Mouse (Mus musculus) midbrain, embryonic 16.5 days (tissue): ENCODE results near the gene Bak1. TPM values are rescaled to one million over a fixed set of nuclear protein-coding genes. Genes with fewer than 3 reads are reported as not detected.

Experiments
- ATAC-seq: fragments of 200-750 bp; cut with Nextera tagmentation; 2 replicates; pipeline ENCODE4 v1.8.0; 2017; ENCODE audit warnings: moderate TSS enrichment
- H3K27ac ChIP-seq: fragments of 300-500 bp; sonication (generic); 2 replicates; pipeline ENCODE4 v1.5.1; 2014; ENCODE audit warnings: mild to moderate bottlenecking, low read length, mixed read lengths
- H3K27me3 ChIP-seq: fragments of 300-500 bp; sonication (generic); 2 replicates; pipeline ENCODE4 v1.6.1; 2014; ENCODE audit warnings: low read depth, low read length, mixed read lengths; ENCODE audit not compliant: control insufficient read depth, insufficient read depth
- H3K36me3 ChIP-seq: fragments of 300-500 bp; sonication (generic); 2 replicates; pipeline ENCODE4 v1.6.1; 2014; ENCODE audit warnings: mild to moderate bottlenecking, low read length, moderate library complexity, mixed read lengths; ENCODE audit not compliant: control insufficient read depth, insufficient read depth
- H3K4me1 ChIP-seq: fragments of 300-500 bp; sonication (generic); 2 replicates; pipeline ENCODE4 v1.6.1; 2014; ENCODE audit warnings: mild to moderate bottlenecking, low read length, mixed read lengths; ENCODE audit not compliant: control insufficient read depth, insufficient read depth
- H3K4me2 ChIP-seq: fragments of 300-500 bp; sonication (generic); 2 replicates; pipeline ENCODE4 v1.6.1; 2014; ENCODE audit warnings: mild to moderate bottlenecking, low read length, mixed read lengths
- H3K4me3 ChIP-seq: fragments of 300-500 bp; sonication (generic); 2 replicates; pipeline ENCODE4 v1.5.1; 2014; ENCODE audit warnings: low read depth, mild to moderate bottlenecking, low read length, moderate library complexity, mixed read lengths
- H3K9ac ChIP-seq: fragments of 300-500 bp; sonication (generic); 2 replicates; pipeline ENCODE4 v1.6.1; 2014; ENCODE audit warnings: low read depth, low read length, mixed read lengths
- H3K9me3 ChIP-seq: fragments of 300-500 bp; sonication (generic); replicated peaks from 2 replicates; pipeline ENCODE4 v1.6.1; 2014; ENCODE audit warnings: mild to moderate bottlenecking, low read length, mixed read lengths; ENCODE audit not compliant: control insufficient read depth, poor library complexity, severe bottlenecking
- WGBS: fragments of 180-500 bp; shearing (Covaris S2); extraction: QIAGEN DNeasy Blood & Tissue Kit; methylation state at CpG from one replicate; pipeline ENCODE4 v1.1.7; 2014; 5-methylcytosine and 5-hydroxymethylcytosine counted together
- polyA plus RNA-seq: library from polyadenylated mRNA; unstranded; fragments of >200 nt; fragmentation: Nextera tagmentation; extraction: Ambion mirVana; gene quantifications from 2 replicates; pipeline ENCODE4 v1.2.1, GENCODE M21; 2015

Bak1 gene
- polyA plus RNA-seq, 1 experiment from 2014 or later, result 3.7 TPM

DNA sequence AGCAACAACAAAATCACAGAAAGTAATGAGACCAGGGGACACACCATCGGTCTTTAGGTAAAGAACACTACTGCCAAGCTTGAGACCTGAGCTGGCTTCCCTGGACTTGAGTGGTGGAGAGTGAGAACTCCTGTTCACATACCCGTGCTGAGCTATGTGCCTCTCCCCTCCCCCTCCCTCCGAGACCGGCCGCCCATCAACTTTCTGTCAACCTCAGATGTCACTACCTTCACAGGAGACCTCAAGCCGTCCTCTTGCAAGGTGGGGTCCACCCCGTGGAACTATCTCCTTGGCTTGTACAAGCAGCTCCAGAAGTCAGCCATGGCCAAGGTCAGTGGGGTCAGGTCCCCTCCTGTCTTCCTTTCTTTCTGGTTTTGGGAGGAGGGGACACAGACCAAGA lies 3.5 kb upstream of the Bak1 start:
- Histone ChIP-seq H3K9me3 (no peaks in the 10 kb centered on the region), H3K4me2 (no peak overlapping the region), H3K36me3 (no peaks in the 10 kb centered on the region), H3K27ac (no peak overlapping the region), H3K27me3 (no peaks in the 10 kb centered on the region; the same call in 1 of the 2 replicates), H3K4me3 (no peak overlapping the region), H3K9ac (no peak overlapping the region), H3K4me1 (peaks cover 11% of the 10 kb centered on the region)
- ATAC-seq, result no peak
- 68% methylated on average over 7 of the region's 7 CpGs for WGBS

DNA sequence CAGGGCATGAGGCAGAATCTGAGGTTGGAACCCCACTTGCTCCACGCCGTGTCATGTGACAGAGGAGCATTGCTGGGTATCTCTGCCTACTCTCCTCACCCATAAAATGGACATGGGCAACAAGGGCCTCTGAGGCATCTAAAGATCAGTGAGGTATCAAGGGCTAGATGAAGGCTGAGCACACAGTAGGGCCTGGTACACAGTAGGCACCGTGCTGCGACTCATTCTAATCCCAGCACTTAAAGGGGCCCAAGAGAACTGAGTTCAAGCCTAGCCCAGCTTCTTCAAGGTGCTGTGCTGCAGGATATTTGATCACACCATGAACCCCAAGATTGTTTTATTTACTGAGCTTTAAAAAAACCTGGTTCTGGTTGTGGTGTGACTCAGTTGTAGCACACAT lies 2.1 kb upstream of the Bak1 start:
- Histone ChIP-seq H3K27ac (no peak overlapping the region), H3K27me3 (no peaks in the 10 kb centered on the region; the same call in 1 of the 2 replicates), H3K9me3 (no peaks in the 10 kb centered on the region), H3K4me3 (no peak overlapping the region), H3K9ac (no peak overlapping the region), H3K4me2 (no peak overlapping the region), H3K36me3 (no peaks in the 10 kb centered on the region), H3K4me1 (peaks cover 16% of the 10 kb centered on the region)
- 93% methylated on average over 4 of the region's 4 CpGs for WGBS
- no peak for ATAC-seq

DNA sequence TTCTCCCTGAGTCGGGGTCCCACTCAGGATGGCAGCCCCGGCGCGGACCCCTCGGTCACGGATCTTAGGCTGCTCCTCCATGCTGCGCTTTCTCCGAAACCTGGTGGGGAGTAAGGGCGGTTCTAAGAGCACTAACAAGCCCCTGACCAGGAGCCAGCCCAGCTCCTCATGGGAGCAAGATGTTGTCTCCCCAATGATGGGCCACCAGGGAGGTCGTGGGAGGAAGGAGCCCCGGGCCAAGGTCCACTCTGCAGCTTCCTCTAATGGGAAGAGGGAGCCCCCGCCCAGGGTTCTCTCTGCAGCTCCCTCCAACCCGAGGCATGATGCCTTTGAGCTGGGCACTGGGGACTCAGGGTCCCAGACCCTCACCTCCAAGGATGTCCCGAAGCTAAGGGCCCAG lies 622 bp upstream of the Bak1 start:
- ATAC-seq, result no peak
- Histone ChIP-seq H3K9me3 (no peaks in the 10 kb centered on the region), H3K9ac (no peak overlapping the region), H3K36me3 (peaks cover 9% of the 10 kb centered on the region), H3K27me3 (no peaks in the 10 kb centered on the region), H3K4me3 (no peak overlapping the region), H3K4me1 (peaks cover 16% of the 10 kb centered on the region), H3K27ac (no peak overlapping the region), H3K4me2 (no peak overlapping the region)
- 92% methylated on average over 14 of the region's 14 CpGs for WGBS

DNA sequence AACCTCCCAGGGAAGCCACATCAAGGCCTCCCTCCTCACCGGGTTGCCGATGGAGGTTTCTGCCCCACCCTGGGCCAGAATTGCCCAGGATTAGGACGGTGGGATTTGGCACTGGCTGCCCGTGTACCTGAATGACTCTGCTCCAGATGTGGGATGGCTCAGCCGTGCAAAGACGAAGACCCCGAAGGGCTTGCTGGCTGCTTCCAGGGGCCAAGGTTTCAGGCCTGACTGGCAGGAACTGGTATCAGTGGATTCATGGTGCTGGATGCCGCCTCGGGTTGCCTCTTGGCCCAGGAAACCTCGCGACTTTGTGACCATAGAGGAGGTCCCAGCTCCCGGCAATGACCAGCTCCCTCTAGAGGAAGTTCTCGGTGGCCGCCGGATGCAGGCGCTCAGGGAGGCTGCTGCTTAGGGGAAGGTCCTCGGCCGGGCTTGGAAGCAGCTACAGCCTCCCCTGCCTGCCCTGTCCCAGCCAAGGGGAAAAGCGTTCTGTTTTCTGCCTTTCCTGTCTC lies 469 bp downstream of the Bak1 start:
- WGBS, result under 1% methylated on average over 19 of the region's 19 CpGs
- H3K9ac ChIP-seq, result peak overlapping the region; percentile 90
- H3K27ac ChIP-seq, result peak overlapping the region; percentile 77
- peak; percentile 84 for ATAC-seq
- H3K27me3 ChIP-seq, result no peaks in the 10 kb centered on the region
- H3K36me3 ChIP-seq, result peaks cover 9% of the 10 kb centered on the region
- H3K4me3 ChIP-seq, result peak overlapping the region; percentile 63
- H3K9me3 ChIP-seq, result no peaks in the 10 kb centered on the region
- H3K4me1 ChIP-seq, result peaks cover 16% of the 10 kb centered on the region
- H3K4me2 ChIP-seq, result peak overlapping the region; percentile 56

DNA sequence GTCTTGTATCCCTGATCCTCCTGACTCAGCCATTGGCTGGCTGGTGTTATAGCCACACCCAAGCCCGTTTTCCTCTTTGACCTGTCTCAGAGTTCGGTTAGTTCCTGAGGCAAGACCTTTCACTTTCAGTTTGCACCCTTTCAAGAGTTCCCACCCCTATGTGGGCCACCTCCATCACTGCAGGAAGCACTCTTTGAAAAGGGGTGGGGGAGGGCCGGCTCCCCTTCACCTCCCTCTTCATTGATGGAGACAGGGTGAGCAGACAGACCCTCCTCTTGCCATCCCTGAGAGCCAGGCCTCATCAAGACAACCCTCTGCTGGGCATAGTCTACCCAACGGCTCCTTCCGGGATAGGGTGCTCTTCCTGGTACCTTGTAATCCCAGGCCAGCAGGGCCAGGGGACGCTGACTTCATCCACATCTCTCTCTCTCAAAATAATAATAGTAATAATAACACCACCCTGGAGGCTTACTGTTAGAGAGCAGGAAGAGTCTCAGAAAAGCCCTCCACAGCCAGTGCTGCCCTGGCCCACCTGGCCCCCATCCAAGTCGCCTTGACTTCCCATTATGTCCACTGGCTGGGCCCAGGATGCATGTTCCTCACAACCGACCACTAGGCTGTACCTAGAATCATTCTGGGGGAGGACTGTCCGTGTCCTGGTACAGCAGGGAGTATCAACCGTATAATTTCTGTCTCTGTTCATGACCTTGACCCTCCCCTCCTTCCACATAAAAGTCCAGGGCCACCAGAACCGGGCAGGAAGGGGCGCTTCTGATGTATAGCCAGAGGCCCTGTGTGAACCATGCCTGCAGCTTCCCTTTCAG lies 1.1 kb downstream of the Bak1 start:
- WGBS, result 42% methylated on average over 12 of the region's 12 CpGs
- ATAC-seq, result peak; percentile 26
- peaks cover 9% of the 10 kb centered on the region for H3K36me3 ChIP-seq

DNA sequence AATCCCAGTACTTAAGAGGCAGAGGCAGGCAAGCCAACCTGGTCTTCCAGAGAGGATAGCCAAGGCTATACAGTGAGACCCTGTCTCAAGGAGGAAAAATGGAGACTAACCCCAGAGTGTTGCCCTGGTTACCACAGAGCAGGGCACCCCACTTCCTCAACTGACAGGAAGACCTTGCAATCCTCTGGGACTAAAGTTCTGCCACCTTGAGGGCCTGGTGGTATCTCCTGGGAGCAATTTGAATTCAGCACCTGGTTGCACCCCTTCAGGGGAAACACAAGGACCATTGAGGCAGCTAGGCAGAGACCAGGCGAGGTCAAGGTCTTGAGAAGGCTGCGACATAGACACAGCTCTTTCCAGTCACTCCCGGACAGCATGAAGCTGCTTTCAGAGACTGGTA lies 2.9 kb downstream of the Bak1 start:
- Histone ChIP-seq H3K9me3 (no peaks in the 10 kb centered on the region), H3K36me3 (peaks cover 20% of the 10 kb centered on the region), H3K9ac (no peak overlapping the region), H3K4me2 (no peak overlapping the region), H3K27ac (no peak overlapping the region), H3K4me3 (no peak overlapping the region), H3K4me1 (peaks cover 16% of the 10 kb centered on the region), H3K27me3 (no peaks in the 10 kb centered on the region)
- WGBS, result 88% methylated on average over 3 of the region's 3 CpGs
- ATAC-seq, result no peak

More for the DNA sequence above, 1.1 kb downstream of the Bak1 start:
- no peaks in the 10 kb centered on the region for H3K9me3 ChIP-seq
- peak overlapping the region; percentile 90 for H3K9ac ChIP-seq
- H3K4me2 ChIP-seq, result peak overlapping the region; percentile 56
- peak overlapping the region; percentile 63 for H3K4me3 ChIP-seq
- peaks cover 16% of the 10 kb centered on the region for H3K4me1 ChIP-seq
- H3K27ac ChIP-seq, result peak overlapping the region; percentile 77
- no peaks in the 10 kb centered on the region for H3K27me3 ChIP-seq

DNA sequence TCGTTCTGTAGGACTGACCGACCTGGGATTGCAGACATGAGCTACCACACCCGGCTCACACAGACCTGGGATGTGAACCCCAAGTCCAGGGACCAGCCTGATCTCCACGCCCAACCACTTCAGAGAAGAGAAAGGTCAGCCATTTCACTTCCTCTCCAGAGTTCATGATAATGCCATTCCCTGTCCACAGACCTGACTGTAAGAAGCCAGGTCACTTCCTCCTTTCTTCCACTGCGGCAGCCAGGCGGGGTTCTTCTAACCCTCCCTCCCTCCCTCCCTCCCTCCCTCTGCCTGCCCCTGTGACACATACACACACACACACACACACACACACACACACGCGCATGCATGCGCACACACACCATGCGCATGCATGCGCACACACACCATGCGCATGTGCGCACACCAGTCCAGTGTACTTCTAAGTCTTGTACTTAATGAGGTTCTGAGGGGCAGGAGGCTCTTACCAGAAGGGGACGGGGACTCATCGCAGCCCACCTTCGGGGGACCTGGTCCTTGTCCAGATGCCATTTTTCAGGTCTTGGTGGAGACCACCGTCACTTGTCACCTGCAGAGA lies 3.4 kb downstream of the Bak1 start:
- no peak for ATAC-seq
- Histone ChIP-seq H3K27ac (no peak overlapping the region), H3K4me2 (no peak overlapping the region), H3K9ac (no peak overlapping the region), H3K27me3 (no peaks in the 10 kb centered on the region), H3K36me3 (peaks cover 20% of the 10 kb centered on the region), H3K4me1 (peaks cover 16% of the 10 kb centered on the region), H3K4me3 (no peak overlapping the region), H3K9me3 (no peaks in the 10 kb centered on the region)
- WGBS, result 97% methylated on average over 17 of the region's 17 CpGs

DNA sequence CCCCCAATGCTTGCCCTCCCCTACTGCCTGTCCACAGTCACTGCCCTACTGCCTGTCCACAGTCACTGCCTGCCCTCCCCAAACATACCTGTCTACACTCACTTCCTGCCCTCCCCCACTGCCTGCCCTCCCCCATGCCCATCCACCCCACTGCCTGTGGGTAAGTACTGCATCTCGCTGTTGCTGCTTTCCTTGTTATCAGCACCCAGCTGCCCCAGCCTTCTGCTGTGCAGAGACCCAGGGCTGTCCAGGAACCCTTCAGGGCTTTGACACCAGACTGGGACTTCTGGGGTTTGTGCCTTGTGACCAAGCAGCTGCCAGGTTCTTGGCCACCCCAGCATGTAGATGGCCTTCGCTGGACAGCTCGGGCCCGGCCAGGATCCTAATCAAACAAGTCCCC lies 5.5 kb downstream of the Bak1 start:
- Histone ChIP-seq H3K4me3 (no peak overlapping the region), H3K9ac (no peak overlapping the region), H3K27me3 (no peaks in the 10 kb centered on the region), H3K36me3 (peaks cover 23% of the 10 kb centered on the region), H3K27ac (no peak overlapping the region), H3K4me2 (no peak overlapping the region), H3K4me1 (peaks cover 15% of the 10 kb centered on the region), H3K9me3 (no peaks in the 10 kb centered on the region)
- no peak for ATAC-seq
- 86% methylated on average over 4 of the region's 4 CpGs for WGBS

DNA sequence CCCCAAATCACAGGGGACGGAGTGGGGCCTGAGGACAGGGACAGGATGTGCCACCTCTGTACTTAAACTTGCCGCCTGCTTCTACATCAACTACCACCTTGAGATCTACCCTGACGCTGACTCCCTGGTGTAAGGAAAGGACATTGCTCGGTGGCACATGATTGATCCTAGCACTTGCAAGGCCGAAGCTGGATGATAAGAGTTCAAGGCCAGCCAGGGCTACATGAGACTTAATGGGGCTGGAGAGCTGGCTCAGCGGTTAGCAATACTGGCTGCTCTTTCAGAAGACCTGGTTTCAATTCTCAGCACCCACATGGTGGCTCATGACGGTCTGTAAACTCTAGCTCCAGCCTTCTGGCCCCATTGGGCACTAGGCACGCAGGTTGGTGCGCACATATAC lies 7.1 kb downstream of the Bak1 start:
- 93% methylated on average over 9 of the region's 9 CpGs for WGBS
- Histone ChIP-seq H3K4me1 (peaks cover 12% of the 10 kb centered on the region), H3K27ac (no peak overlapping the region), H3K9ac (no peak overlapping the region), H3K4me3 (no peak overlapping the region), H3K27me3 (no peaks in the 10 kb centered on the region), H3K9me3 (no peaks in the 10 kb centered on the region), H3K4me2 (no peak overlapping the region), H3K36me3 (peaks cover 23% of the 10 kb centered on the region)
- ATAC-seq, result no peak
